Mouse (Mus musculus): ENCODE measurements around the gene Susd4. TPM values are rescaled to one million over a fixed set of nuclear protein-coding genes. Genes with fewer than 3 reads are reported as not detected.

The Susd4 gene
- polyA plus RNA-seq, 1 experiment from 2014 or later, result 37.4 TPM

Other genes with a start within 250 kb of the Susd4 start
- 39.6 and 53.5 TPM in 2 replicates for gene Capn2, start 246.3 kb upstream of the Susd4 start, polyA plus RNA-seq (2014; fragmentation: Nextera tagmentation; extraction: Ambion mirVana)
- gene Capn8, start 198.9 kb upstream of the Susd4 start, polyA plus RNA-seq (2014; fragmentation: Nextera tagmentation; extraction: Ambion mirVana), result 0.06 TPM in 1 of 2 replicates, not detected in the other
- gene Ccdc185, start 14.7 kb upstream of the Susd4 start, polyA plus RNA-seq (2014; fragmentation: Nextera tagmentation; extraction: Ambion mirVana), result not detected in 2 replicates
- 0.11 and 0.26 TPM in 2 replicates for gene Tlr5, start 190.9 kb downstream of the Susd4 start, polyA plus RNA-seq (2014; fragmentation: Nextera tagmentation; extraction: Ambion mirVana)

All from forebrain, embryonic 14.5 days (tissue).